Mouse (Mus musculus): ENCODE data around the gene Mark3. TPM values are rescaled to one million over a fixed set of nuclear protein-coding genes. Genes with fewer than 3 reads are reported as not detected.
A peak's percentile ranks its signal among the peaks of the same experiment; 100 is the strongest.

Mark3 gene
- total RNA-seq, 2 experiments from 2014 or later = 45.5 to 47.4 TPM

DNA sequence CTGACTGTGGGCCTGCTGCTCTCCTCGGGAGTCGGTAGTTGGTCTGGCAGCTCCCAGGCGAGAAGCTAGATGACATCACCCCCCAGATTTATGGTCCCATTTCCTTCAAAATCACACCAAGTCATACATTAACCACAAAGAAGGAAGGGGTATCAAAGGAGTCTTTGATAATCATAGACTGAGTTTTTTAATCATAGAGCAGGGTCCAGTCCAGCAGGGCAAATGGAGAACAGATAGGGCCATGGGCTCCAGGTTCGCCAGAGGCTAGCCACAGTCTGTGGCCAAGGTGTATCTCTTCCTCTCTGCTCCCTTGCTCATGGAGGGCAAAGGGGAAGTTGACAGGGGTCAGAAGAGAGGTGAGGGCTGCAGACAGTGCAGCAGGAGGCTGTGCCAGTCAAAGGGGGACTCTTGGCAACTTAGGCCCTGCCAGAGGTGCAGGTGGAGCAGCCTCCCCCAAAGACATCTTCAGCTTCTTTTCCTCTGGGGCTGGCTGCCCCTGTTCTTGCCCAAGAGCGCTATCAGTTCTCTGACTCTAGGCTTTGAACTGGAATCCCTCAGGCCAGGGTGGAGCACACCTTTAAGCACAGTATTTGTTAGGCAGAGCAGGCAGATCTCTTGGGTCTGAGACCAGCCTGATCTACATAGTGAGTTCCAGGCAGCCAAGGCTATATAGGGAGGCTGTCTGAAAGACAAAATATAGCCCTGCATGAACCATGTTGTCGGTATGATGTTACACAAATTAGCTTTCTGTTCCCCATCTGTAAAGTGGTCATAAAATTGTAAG is 101.7 kb downstream of the Mark3 start:
- no peak for DNase-seq

DNA sequence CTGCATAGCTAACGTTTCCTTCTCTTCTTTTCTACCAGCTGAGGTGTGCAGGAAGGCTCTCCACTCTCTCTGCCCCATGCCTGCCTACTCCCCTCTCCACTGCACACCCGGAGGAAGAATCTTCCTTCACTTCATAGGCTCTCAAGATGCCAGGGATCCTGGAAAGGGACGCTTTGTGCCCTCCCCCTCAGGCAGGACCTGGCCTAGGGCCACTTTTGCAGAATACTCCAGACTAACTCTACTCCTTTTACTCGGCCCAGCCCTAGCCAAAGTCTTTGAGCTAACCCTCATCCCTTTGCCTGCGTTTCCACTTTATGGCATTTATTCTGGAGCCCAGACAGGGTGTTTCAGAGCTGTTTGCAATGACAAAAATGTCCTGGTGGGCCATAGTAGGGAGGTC is 103.1 kb downstream of the Mark3 start:
- DNase-seq = no peak

DNA sequence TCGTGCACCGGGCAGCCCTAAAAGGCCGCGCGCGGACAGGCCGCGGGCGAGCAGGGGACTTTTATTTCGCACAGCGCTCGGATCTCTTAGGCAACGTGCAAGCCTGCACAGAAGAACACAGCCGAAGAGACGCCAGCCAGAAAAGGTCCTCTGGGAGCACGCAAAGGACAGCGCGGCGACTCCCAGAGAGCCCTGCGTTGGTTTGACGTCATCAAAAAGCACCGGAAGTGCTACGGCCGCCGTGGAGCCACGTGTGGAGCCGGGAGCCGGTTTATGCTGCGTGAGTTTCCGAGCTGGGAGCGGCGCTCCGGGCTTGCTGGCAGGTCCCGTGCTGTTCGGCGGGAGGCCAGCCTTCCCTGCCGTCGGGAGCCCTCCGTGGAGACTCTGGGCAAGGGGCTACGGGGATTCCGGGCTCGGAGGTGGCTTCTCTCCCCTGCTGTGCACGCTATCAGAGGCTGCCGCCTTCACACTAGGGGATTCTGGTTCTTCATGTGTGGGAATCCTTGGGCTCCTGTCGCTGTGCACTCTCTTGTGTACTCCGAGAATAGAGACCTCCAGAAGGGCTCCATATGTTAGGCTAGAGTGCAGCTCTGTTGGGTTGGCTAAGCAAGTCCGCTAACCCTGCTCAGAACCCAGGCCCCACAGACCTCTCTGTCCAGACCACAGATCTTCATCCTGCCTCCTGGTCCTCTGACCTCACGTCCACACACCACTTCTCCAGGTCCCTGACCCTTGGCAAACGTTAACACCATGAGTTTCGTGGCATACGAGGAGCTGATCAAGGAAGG is 103.8 kb downstream of the Mark3 start, which contains the start of gene Trmt61a:
Gene Trmt61a, plus strand, starts transcription at position 224 of the 788 bp plus-strand sequence.
- DNase-seq = peak; percentile 94 to 95

DNA sequence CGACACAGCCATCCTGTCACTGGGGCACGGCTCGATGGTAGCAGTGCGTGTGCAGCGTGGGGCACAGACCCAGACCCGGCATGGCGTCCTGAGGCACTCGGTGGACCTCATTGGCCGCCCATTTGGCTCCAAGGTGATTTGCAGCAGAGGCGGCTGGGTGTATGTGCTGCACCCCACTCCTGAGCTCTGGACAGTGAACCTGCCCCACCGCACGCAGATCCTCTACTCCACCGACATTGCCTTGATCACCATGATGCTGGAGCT is 104.3 kb downstream of the Mark3 start:
- DNase-seq = no peak

DNA sequence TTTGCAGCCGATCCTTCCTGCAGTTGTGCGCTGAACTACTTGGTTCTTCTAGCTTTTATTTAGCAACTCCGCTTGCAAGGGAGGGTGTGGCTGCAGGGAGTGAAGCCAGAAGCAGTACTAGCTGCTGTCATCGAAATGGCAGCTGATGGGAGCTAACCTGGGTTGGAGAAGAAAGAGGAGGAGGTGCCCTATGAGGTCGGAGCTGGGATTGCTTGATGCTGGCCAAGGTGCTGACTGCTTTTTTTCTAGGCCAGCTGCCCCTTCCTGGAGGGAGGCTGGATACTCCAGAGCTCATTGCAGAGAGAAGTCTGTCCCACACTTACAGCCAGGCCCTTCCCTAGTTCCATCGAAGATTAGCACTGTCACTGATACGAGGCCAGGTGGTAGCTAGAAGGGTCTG is 104.7 kb downstream of the Mark3 start:
- DNase-seq = no peak

DNA sequence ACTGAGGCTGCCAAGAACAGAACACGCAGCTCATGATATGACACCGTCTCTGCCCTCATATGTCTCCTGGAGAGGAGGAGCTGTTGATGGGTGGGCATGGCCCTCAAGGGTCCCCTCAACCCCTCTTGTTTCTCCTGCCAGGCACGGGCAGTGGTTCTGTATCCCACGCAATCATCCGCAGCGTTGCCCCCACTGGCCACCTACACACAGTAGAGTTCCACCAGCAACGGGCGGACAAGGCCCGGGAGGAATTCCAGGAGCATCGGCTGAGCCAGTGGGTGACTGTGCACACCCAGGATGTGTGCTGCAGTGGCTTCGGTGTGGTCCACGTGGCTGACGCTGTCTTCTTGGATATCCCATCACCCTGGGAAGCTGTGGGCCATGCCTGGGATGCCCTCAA is 106.3 kb downstream of the Mark3 start:
- DNase-seq = no peak

DNA sequence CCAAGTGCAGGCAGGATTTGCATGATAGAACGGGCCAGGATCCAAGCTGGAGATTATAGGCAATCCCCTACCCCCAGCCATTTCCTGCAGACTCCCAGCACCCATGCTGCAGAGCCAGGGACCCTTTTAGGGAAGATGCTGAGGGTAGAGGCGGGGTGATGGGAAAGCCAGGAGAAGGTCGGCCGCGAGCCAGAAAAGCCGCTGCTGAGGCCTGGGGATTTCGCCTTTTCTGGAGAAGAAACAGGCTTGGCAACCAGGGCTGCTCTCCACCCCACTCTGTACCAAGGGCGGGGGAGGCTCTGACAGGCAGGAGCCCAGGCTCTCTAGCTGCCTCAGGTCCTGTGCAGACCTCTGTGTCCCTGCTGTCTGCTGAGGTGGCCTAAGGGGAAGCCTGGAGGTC is 107.0 kb downstream of the Mark3 start:
- DNase-seq = peak in 1 of 2 experiments; percentile 4

DNA sequence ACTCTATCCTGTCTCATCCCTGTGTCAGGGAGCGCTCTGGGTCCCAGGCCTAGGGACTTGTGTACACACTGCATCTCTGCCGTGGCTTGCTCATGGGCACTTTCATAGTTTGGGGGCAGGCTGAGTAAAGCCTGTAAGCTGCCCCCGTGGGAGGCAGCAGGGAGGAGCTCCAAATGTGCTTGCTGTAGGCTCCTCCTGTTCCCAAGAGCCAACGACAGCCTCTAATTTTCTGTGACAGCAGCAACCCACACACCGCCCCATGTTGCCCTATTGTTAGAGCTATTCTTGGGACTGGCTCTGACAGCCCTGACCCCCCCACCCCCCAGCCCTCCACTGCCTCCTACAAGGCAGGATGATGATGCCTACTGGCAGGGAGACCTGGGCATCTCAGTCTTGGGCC is 107.7 kb downstream of the Mark3 start:
- DNase-seq = no peak

DNA sequence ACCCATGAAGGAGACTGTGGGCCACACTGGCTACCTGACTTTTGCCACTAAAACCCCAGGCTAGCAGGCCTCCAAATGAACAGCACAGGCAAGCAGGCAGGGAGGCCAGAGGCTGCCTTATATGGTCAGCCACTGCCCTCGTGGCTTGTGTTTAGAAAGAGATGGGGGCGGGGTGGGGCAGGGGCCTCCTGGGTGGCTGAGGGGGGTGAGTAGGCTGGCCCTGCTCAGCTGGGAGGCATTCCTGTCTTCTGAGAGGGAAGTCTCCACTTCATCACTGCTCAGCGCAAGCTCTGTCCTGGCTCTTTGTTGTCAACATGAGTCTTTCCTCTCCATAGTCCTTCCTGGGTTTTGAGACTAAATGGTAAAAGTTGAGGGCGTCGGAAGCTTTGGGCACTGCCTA is 108.5 kb downstream of the Mark3 start:
- no peak for DNase-seq

- no peak for DNase-seq
Measured at GRCm38 (mm10) chr12:111686390-111686789, 112.1 kb downstream of the Mark3 start.

- DNase-seq = peak; percentile 88 to 92
Measured at GRCm38 (mm10) chr12:111687350-111688068, 113.2 kb downstream of the Mark3 start.

GRCm38 (mm10) chr12:111688069-111688428 is 113.7 kb downstream of the Mark3 start:
- DNase-seq = no peak

DNA sequence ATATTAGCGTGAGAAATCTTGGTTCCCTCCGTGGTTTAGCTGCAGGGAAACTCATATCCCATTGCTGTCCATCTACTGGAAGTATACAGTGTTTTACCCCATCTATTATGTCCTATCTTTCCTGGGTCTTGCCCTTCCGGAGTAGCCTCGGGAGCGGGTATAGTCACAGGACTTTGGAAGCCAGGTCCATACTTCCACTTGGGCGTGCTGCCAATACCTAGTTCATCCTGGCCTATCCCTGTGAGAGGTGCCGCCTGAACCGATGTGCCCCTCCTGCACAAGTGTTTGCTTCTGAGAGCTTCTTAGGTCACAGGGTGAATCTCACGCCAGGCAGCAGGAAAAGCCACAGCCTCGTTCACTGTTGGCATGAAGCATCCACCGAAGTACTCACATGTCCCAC is 115.1 kb downstream of the Mark3 start:
- DNase-seq = no peak

GRCm38 (mm10) chr12:111691346-111691872 is 117.1 kb downstream of the Mark3 start:
- no peak for DNase-seq

GRCm38 (mm10) chr12:111692899-111693298 is 118.6 kb downstream of the Mark3 start:
- no peak for DNase-seq

DNA sequence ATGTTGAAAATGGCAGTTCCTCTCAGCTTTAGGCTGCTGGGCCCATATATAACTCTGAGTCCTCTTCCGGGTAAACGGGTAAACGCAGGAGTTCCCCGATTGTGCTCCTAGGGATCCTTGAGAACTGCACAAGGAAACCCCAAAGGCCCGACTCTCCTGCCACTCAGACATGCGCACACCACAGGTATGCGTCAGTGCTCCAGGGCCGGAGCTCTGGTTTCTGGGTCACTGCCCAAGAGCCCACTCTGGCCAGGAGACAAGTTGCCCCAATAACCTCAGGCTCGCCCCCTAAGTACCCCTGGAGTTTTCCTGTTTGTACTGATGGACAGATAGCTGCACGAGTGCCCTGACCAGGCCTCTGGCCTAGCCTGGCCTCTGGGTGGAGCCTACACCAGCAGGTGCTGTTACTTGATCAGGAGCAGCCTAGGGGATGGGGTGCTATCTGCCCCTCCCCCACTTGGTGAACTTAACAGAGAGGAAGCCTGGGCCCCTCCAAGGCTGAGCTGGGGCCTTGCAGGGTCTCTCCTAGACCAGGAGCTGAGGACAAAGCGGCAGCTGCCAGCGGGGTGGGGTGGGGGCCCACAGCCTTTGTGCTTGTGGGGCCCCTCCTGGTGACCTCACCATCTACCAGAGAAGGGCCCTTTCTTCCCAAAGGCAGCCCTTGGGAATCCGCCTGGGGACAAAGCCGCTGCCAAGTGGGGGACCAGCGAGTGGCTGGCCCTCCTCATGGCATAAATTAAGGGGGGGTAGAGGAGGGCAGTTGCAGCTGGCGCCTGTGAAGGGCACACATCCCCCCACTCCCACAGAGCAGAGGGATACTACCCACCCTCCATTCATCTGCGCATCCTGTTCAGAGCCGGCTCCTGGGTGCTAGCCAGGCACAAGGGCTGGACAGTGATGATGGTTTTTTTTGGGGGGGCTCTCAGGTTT is 119.3 kb downstream of the Mark3 start:
- no peak for DNase-seq

GRCm38 (mm10) chr12:111694271-111694781 is 120.0 kb downstream of the Mark3 start:
- DNase-seq = no peak

GRCm38 (mm10) chr12:111694880-111695804 is 120.8 kb downstream of the Mark3 start:
- DNase-seq = no peak

GRCm38 (mm10) chr12:111696239-111696638 is 121.9 kb downstream of the Mark3 start:
- DNase-seq = peak; percentile 83 to 88

DNA sequence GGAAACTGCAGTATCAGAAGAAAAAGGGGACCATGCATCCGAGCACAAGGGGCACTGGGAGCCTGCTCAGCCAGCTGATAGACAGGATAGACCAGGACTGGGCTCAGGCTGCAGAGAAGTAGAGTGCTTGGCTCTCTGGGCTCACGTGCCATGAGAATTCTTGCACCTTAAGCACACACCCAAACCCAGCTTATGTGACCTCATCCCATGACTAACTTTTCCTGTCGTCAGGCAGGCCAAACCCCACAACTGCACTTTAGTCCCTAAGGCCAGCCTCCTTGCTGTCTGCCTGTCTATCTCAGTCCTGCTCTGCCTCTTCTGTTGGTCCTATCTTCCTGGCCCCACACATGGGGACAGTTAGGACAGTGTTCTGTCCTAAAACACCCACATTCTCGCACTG is 123.4 kb downstream of the Mark3 start:
- DNase-seq = no peak
